Mouse (Mus musculus): Measurements from ENCODE around the gene Atp6v0d1.

GRCm38 (mm10) chr8:105549506-105549905, 16.3 kb downstream of the Atp6v0d1 start:
- TF ChIP-seq MAZ (IDR thresholded peaks at IDR 0.05; ENCODE audit: low read depth, low read length) (no peak), E2F4 (IDR thresholded peaks at IDR 0.05; ENCODE audit: borderline replicate concordance, low read depth, low read length) (no peak), TBP (IDR thresholded peaks at IDR 0.05; ENCODE audit: low read depth, low read length) (no peak), EP300 (IDR thresholded peaks at IDR 0.05; ENCODE audit: low read depth in 1 of 2, low read length in 2 of 2) (no peak)

All from MEL (cell line).